Mouse (Mus musculus) G1E (cell line): Measurements from ENCODE around the gene Eif2s2.

Experiments used
- CTCF ChIP-seq: IDR thresholded peaks from 2 replicates; pipeline ENCODE4 v1.5.1; 2012; ENCODE audit warnings: low read depth, low read length, inconsistent platforms, mixed read lengths
- GATA1 ChIP-seq: IDR thresholded peaks from 2 replicates; pipeline ENCODE4 v1.6.1; 2012; ENCODE audit warnings: borderline replicate concordance, low read length, inconsistent platforms, mixed read lengths
- GATA2 ChIP-seq: IDR thresholded peaks from 2 replicates; pipeline ENCODE4 v1.6.1; 2012; ENCODE audit warnings: low read depth, low read length, inconsistent platforms, borderline replicate concordance
- POLR2AphosphoS5 ChIP-seq: IDR thresholded peaks from 2 replicates; pipeline ENCODE4 v1.6.1; 2012; ENCODE audit warnings: low read depth, low read length, inconsistent platforms; ENCODE audit not compliant: insufficient replicate concordance
- TAL1 ChIP-seq: conservative IDR thresholded peaks from 2 replicates; pipeline ENCODE4 v1.6.1; 2012; ENCODE audit warnings: low read depth, low read length, inconsistent platforms, mixed read lengths

GRCm38 (mm10) chr2:154855383-154855782, 37.4 kb downstream of the Eif2s2 start:
- TF ChIP-seq GATA2 (no peak), CTCF (no peak), TAL1 (no peak), GATA1 (no peak), POLR2AphosphoS5 (no peak)
